Mouse (Mus musculus) monocyte, adult 2 months (primary cell): ENCODE measurements around the gene 1810010D01Rik.

ENCODE experiments used
- DNase-seq, 2 experiments: peaks; one replicate each; pipeline ENCODE4 v3.0.0; 2022; ENCODE audit warnings: low spot score in 2 of 2, low read depth in 1 of 2

1810010D01Rik gene

GRCm38 (mm10) chr7:145208006-145208405 lies at the start of gene 1810010D01Rik:
TSS of gene 1810010D01Rik (minus strand) at chr7:145208119.
- DNase-seq, result no peak

GRCm38 (mm10) chr7:145256092-145256491 lies 48.2 kb upstream of the 1810010D01Rik start:
- DNase-seq, result no peak

GRCm38 (mm10) chr7:145253986-145254630 lies 46.2 kb upstream of the 1810010D01Rik start:
- DNase-seq, result no peak

GRCm38 (mm10) chr7:145252715-145253476 lies 45.0 kb upstream of the 1810010D01Rik start:
- DNase-seq, result peak in 1 of 2 experiments; percentile 37

- DNase-seq, result no peak
Observed at GRCm38 (mm10) chr7:145250225-145250624, 42.3 kb upstream of the 1810010D01Rik start.

GRCm38 (mm10) chr7:145248911-145249310 lies 41.0 kb upstream of the 1810010D01Rik start:
- no peak for DNase-seq

GRCm38 (mm10) chr7:145242851-145243712 lies 35.2 kb upstream of the 1810010D01Rik start:
- peak in 1 of 2 experiments; percentile 56 for DNase-seq

- no peak for DNase-seq
Observed at GRCm38 (mm10) chr7:145242028-145242427, 34.1 kb upstream of the 1810010D01Rik start.

GRCm38 (mm10) chr7:145240929-145241328 lies 33.0 kb upstream of the 1810010D01Rik start:
- DNase-seq, result no peak

- DNase-seq, result no peak
Observed at GRCm38 (mm10) chr7:145239736-145240505, 32.0 kb upstream of the 1810010D01Rik start.

GRCm38 (mm10) chr7:145239145-145239544 lies 31.2 kb upstream of the 1810010D01Rik start:
- no peak for DNase-seq

- no peak for DNase-seq
Observed at GRCm38 (mm10) chr7:145234841-145235790, 27.2 kb upstream of the 1810010D01Rik start.

- no peak for DNase-seq
Observed at GRCm38 (mm10) chr7:145231659-145232058, 23.7 kb upstream of the 1810010D01Rik start.

GRCm38 (mm10) chr7:145226641-145227040 lies 18.7 kb upstream of the 1810010D01Rik start:
- no peak for DNase-seq

- DNase-seq, result no peak
Observed at GRCm38 (mm10) chr7:145225626-145226025, 17.7 kb upstream of the 1810010D01Rik start.

- DNase-seq, result no peak
Observed at GRCm38 (mm10) chr7:145221841-145222689, 14.1 kb upstream of the 1810010D01Rik start.

GRCm38 (mm10) chr7:145221346-145221745 lies 13.4 kb upstream of the 1810010D01Rik start:
- DNase-seq, result no peak

GRCm38 (mm10) chr7:145219420-145219831 lies 11.5 kb upstream of the 1810010D01Rik start:
- DNase-seq, result no peak

GRCm38 (mm10) chr7:145216591-145216990 lies 8.7 kb upstream of the 1810010D01Rik start:
- no peak for DNase-seq
